9 mouse cellular contexts compared by ENCODE assay signal in the genomic region with DNA sequence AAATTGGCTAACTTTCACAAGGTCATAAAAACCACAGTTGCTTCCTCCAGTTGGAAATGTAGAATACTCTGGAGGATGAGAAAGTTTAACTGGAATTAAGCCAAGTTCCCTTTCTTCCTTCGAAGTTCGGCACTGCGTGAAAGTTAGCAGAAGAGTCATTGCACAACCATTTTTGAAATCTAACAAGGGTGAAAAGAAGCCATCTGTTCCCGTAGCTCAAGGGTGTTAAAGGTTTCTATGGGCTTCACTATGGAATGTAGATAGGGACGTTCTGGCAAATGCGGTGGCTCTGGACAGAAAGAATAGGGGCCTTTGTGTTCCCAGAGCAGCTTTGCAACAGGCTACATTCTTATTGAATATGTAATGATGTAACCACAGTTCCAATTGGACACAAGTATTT. TPM values are rescaled to one million over a fixed set of nuclear protein-coding genes. Genes with fewer than 3 reads are reported as not detected.
DNase-seq lines count a peak whose midpoint lies in the region; ATAC-seq lines count a peak whose summit lies in the region.
"Had no signal": no experiment of that assay in that cellular context is flagged by ENCODE, and none has a peak within 500 bp of the region (broad histone marks: within the 10 kb centered on the region; RNA-seq: fewer than 3 reads in every experiment).

No protein-coding gene starts in this region.

- DNase-seq in layer of hippocampus, adult 9-11 months = peak; percentile 4
- DNase-seq in layer of hippocampus, postnatal 10 days (ENCODE audit: low spot score in 2 of 2) = no peak
- peak; percentile 91 for DNase-seq in forebrain, embryonic 14.5 days (ENCODE audit: low spot score)
- DNase-seq in limb, embryonic 10.5 days (ENCODE audit: low spot score) = no peak
- no peak for DNase-seq in cerebellum, adult 18-20 months
- DNase-seq in left cerebral cortex, postnatal 25 days (ENCODE audit: low spot score in 2 of 2) = no peak
- no peak for DNase-seq in urinary bladder, postnatal 36 days (ENCODE audit: low spot score in 2 of 2)

- H3K4me1 ChIP-seq in forebrain, embryonic 14.5 days (ENCODE audit: control insufficient read depth, insufficient read depth, low read length) = peaks cover 16% of the 10 kb centered on the region
- peaks cover 33% of the 10 kb centered on the region for H3K4me1 ChIP-seq in limb, embryonic 10.5 days
- H3K4me1 ChIP-seq in neural tube, embryonic 13.5 days (replicated peaks) = peaks cover 51% of the 10 kb centered on the region

- intact Hi-C loops in left cerebral cortex, postnatal 25 days (cut with DNase I) = loop anchor here (5.0 kb wide), 1 partner anchor 284 kb away; no protein-coding TSS in a partner anchor

- H3K27ac ChIP-seq in forebrain, embryonic 14.5 days (ENCODE audit: low read depth, low read length) = peak overlapping the region; percentile 97
- no peak overlapping the region; the same call in 1 of the 2 replicates for H3K27ac ChIP-seq in limb, embryonic 10.5 days
- H3K27ac ChIP-seq in neural tube, embryonic 13.5 days (replicated peaks) = peak overlapping the region; percentile 96

- peak overlapping the region; percentile 80 for H3K4me3 ChIP-seq in forebrain, embryonic 14.5 days (ENCODE audit: low read depth, low read length)
- peak overlapping the region; percentile 73 for H3K4me3 ChIP-seq in limb, embryonic 10.5 days
- H3K4me3 ChIP-seq in neural tube, embryonic 13.5 days = peak overlapping the region; percentile 80

- H3K36me3 ChIP-seq in forebrain, embryonic 14.5 days (ENCODE audit: control insufficient read depth, insufficient read depth, low read length) = peaks cover 31% of the 10 kb centered on the region
- peaks cover 43% of the 10 kb centered on the region for H3K36me3 ChIP-seq in limb, embryonic 10.5 days
- peaks cover 29% of the 10 kb centered on the region for H3K36me3 ChIP-seq in neural tube, embryonic 13.5 days

- ATAC-seq in forebrain, embryonic 14.5 days = peak; percentile 46
- peak; percentile 32; the same call in 1 of the 2 replicates for ATAC-seq in neural tube, embryonic 13.5 days (ENCODE audit: low read depth)
- ATAC-seq: Patski had no signal

- H3K9ac ChIP-seq in forebrain, embryonic 14.5 days (ENCODE audit: low read length) = peak overlapping the region; percentile 87
- peak overlapping the region; percentile 93 for H3K9ac ChIP-seq in neural tube, embryonic 13.5 days

- no peaks in the 10 kb centered on the region for H3K9me3 ChIP-seq in forebrain, embryonic 14.5 days (replicated peaks; ENCODE audit: control insufficient read depth, low read length)
- H3K9me3 ChIP-seq in limb, embryonic 10.5 days (replicated peaks) = no peaks in the 10 kb centered on the region
- H3K9me3 ChIP-seq in neural tube, embryonic 13.5 days = no peaks in the 10 kb centered on the region

- 0% methylated on average over 6 of the region's 6 CpGs for WGBS in forebrain, embryonic 14.5 days
- 60% methylated on average over 6 of the region's 6 CpGs for WGBS in limb, embryonic 10.5 days
- 1% methylated on average over 6 of the region's 6 CpGs for WGBS in neural tube, embryonic 13.5 days

- H3K27me3 ChIP-seq in forebrain, embryonic 14.5 days (replicated peaks; ENCODE audit: control insufficient read depth, insufficient read depth, low read length) = no peaks in the 10 kb centered on the region
- no peaks in the 10 kb centered on the region for H3K27me3 ChIP-seq in limb, embryonic 10.5 days (ENCODE audit: low read depth, poor library complexity, severe bottlenecking)
- no peaks in the 10 kb centered on the region for H3K27me3 ChIP-seq in neural tube, embryonic 13.5 days
- H3K27me3 ChIP-seq: Patski had no signal

- peak overlapping the region; percentile 69 for H3K4me2 ChIP-seq in forebrain, embryonic 14.5 days (ENCODE audit: low read length)
- H3K4me2 ChIP-seq in neural tube, embryonic 13.5 days = peak overlapping the region; percentile 78

RNA-seq across cellular contexts. Expression of a gene that starts 2.2 kb away (rescaled TPM):
- total RNA-seq in layer of hippocampus, postnatal 10 days (2021) = 100 to 1,000 TPM; 132 to 142 TPM
- 594 and 700 TPM in 2 replicates for polyA plus RNA-seq in forebrain, embryonic 14.5 days (2014; fragmentation: Nextera tagmentation; extraction: Ambion mirVana)
- polyA plus RNA-seq in limb, embryonic 10.5 days (2016; fragmentation: Nextera tagmentation; extraction: Ambion mirVana) = 183 and 240 TPM in 2 replicates
- polyA plus RNA-seq in neural tube, embryonic 13.5 days (2015; fragmentation: Nextera tagmentation; extraction: Ambion mirVana) = 952 and 963 TPM in 2 replicates
- total RNA-seq in left cerebral cortex, postnatal 25 days (2021) = 10 to 100 TPM; 56.3 to 56.4 TPM

RNA-seq across cellular contexts. Expression of a gene that starts 31.5 kb away (rescaled TPM):
- total RNA-seq in layer of hippocampus, postnatal 10 days (2021) = 1 to 10 TPM; 6.9 to 7.2 TPM
- polyA plus RNA-seq in forebrain, embryonic 14.5 days (2014; fragmentation: Nextera tagmentation; extraction: Ambion mirVana) = 11.1 and 12.0 TPM in 2 replicates
- polyA plus RNA-seq in limb, embryonic 10.5 days (2016; fragmentation: Nextera tagmentation; extraction: Ambion mirVana) = 7.7 and 8.2 TPM in 2 replicates
- 7.5 and 9.9 TPM in 2 replicates for polyA plus RNA-seq in neural tube, embryonic 13.5 days (2015; fragmentation: Nextera tagmentation; extraction: Ambion mirVana)
- 1 to 10 TPM; 3.6 to 7.7 TPM for total RNA-seq in left cerebral cortex, postnatal 25 days (2021)

Comparison
In these comparisons a context has a peak if more than half of its experiments do, and no peak if none do; other contexts are left out.
1. DNase-seq: peak in layer of hippocampus, adult 9-11 months (single experiment) and forebrain, embryonic 14.5 days (single experiment); none in layer of hippocampus, postnatal 10 days (0 of 2), limb, embryonic 10.5 days (single experiment), cerebellum, adult 18-20 months (0 of 2), left cerebral cortex, postnatal 25 days (0 of 2) and urinary bladder, postnatal 36 days (0 of 2).
2. Peak in every context shown above with its lines, with median percentiles within 50 percentile points of each other: H3K4me3 ChIP-seq.